Mouse (Mus musculus) embryo, embryonic 10 days (tissue): Measurements from ENCODE around the gene Esrra.

Source experiments
- DNase-seq: peaks from one replicate; pipeline ENCODE4 v3.0.0-alpha.2; 2015; ENCODE audit warnings: low spot score

The Esrra gene

GRCm38 (mm10) chr19:6919876-6920740, 1.5 kb downstream of the Esrra start:
- DNase-seq, result peak; percentile 52

GRCm38 (mm10) chr19:6919431-6919830, 2.2 kb downstream of the Esrra start:
- no peak for DNase-seq

GRCm38 (mm10) chr19:6918321-6918720, 3.3 kb downstream of the Esrra start:
- no peak for DNase-seq

GRCm38 (mm10) chr19:6916496-6916895, 5.1 kb downstream of the Esrra start:
- DNase-seq, result no peak

- DNase-seq, result no peak
Measured at GRCm38 (mm10) chr19:6915276-6915675, 6.3 kb downstream of the Esrra start.

- no peak for DNase-seq
Measured at GRCm38 (mm10) chr19:6914540-6914939, 7.1 kb downstream of the Esrra start.

- DNase-seq, result no peak
Measured at GRCm38 (mm10) chr19:6913991-6914390, 7.6 kb downstream of the Esrra start.

- DNase-seq, result no peak
Measured at GRCm38 (mm10) chr19:6913036-6913435, 8.6 kb downstream of the Esrra start.

GRCm38 (mm10) chr19:6912205-6912970, 9.2 kb downstream of the Esrra start:
- no peak for DNase-seq

- DNase-seq, result no peak
Measured at GRCm38 (mm10) chr19:6911101-6912074, 10.2 kb downstream of the Esrra start.

GRCm38 (mm10) chr19:6910306-6910705, 11.3 kb downstream of the Esrra start:
- peak; percentile 67 for DNase-seq

GRCm38 (mm10) chr19:6909507-6910289, 11.9 kb downstream of the Esrra start, which contains the start of the genes Trmt112 and Prdx5:
Gene Trmt112 (plus strand): TSS chr19:6909698.
Gene Prdx5 (minus strand): TSS chr19:6910106.
- DNase-seq, result peak; percentile 96

- DNase-seq, result no peak
Measured at GRCm38 (mm10) chr19:6909021-6909420, 12.6 kb downstream of the Esrra start.

GRCm38 (mm10) chr19:6907811-6908540, 13.6 kb downstream of the Esrra start:
- no peak for DNase-seq

GRCm38 (mm10) chr19:6907094-6907493, 14.5 kb downstream of the Esrra start:
- DNase-seq, result no peak

GRCm38 (mm10) chr19:6906199-6906598, 15.4 kb downstream of the Esrra start:
- no peak for DNase-seq

GRCm38 (mm10) chr19:6905498-6906159, 16.0 kb downstream of the Esrra start:
- no peak for DNase-seq

GRCm38 (mm10) chr19:6904846-6905245, 16.8 kb downstream of the Esrra start:
- DNase-seq, result no peak

- no peak for DNase-seq
Measured at GRCm38 (mm10) chr19:6903031-6903430, 18.6 kb downstream of the Esrra start.

GRCm38 (mm10) chr19:6899641-6900040, 22.0 kb downstream of the Esrra start:
- no peak for DNase-seq
